Mouse (Mus musculus): Measurements from ENCODE around the gene Sirpa.

DNA sequence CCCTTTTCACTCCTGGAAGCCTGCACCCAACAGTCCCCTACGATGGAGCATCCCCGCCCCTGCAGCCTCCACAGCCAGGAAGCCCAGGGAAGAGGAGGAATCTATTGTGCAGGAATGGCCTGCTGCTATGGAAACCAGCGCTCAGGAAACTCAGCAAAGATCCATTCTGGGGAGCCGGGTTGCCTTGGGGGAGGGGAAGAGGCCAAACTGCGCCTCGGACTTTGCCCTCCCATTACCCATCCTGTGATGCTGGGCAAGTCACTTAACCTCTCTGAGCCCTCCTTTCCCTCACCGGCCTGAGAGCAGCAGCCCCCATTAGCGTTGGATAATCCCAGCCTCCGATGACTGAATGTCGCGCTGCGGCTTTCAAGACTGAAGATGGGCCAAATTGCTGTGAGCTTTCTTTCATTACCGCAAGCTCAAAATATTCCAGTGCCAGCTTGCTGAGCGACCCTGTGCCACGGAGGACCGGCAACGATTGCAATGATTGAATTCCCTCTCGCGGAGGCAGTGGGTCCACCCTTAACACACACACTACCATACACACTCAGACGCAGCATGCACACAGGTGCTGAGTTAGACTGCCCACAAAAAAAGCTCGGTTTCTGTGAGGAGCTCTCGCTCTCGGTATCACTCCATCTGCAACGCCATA lies 18.1 kb upstream of the Sirpa start:
- no peak for TF ChIP-seq POLR2A (IDR thresholded peaks at IDR 0.05; ENCODE audit: control insufficient read depth in 1 of 2, insufficient read depth in 1 of 2, low read depth in 1 of 2, low read length in 2 of 2, poor library complexity in 1 of 2)
- no peak for TF ChIP-seq GATA1 (IDR thresholded peaks at IDR 0.05; ENCODE audit: low read depth, low read length)
- no peak for TF ChIP-seq E2F4 (IDR thresholded peaks at IDR 0.05; ENCODE audit: borderline replicate concordance, low read depth, low read length)
- TF ChIP-seq MEF2A (IDR thresholded peaks at IDR 0.05; ENCODE audit: extremely low read depth, insufficient replicate concordance, low read depth, low read length, poor library complexity, severe bottlenecking), result no peak
- TF ChIP-seq ZNF384 (IDR thresholded peaks at IDR 0.05; ENCODE audit: low read depth, low read length), result no peak
- no peak for TF ChIP-seq EP300 (IDR thresholded peaks at IDR 0.05; ENCODE audit: low read depth in 1 of 2, low read length in 2 of 2)
- no peak for TF ChIP-seq CTCF (IDR thresholded peaks at IDR 0.05 in 2 of 3, conservative IDR thresholded peaks at IDR 0.05 in 1 of 3; ENCODE audit: control insufficient read depth in 1 of 3, insufficient read depth in 1 of 3, low read depth in 2 of 3, low read length in 3 of 3, poor library complexity in 1 of 3, severe bottlenecking in 1 of 3)
- TF ChIP-seq SMC3 (IDR thresholded peaks at IDR 0.05; ENCODE audit: low read depth, low read length), result no peak
- no peak for TF ChIP-seq MAX (IDR thresholded peaks at IDR 0.05; ENCODE audit: low read length)
- no peak for TF ChIP-seq TCF12 (IDR thresholded peaks at IDR 0.05; ENCODE audit: low read depth, low read length)
